Mouse (Mus musculus) lung, embryonic 14.5 days (tissue): ENCODE data around the gene Olr1. TPM values are rescaled to one million over a fixed set of nuclear protein-coding genes. Genes with fewer than 3 reads are reported as not detected.

Experiments used
- ATAC-seq: fragments of 200-750 bp; cut with Nextera tagmentation; 2 replicates; pipeline ENCODE4 v1.8.0; 2017; ENCODE audit warnings: mild to moderate bottlenecking, moderate TSS enrichment, moderate library complexity; ENCODE audit not compliant: insufficient read depth
- DNase-seq: peaks from one replicate; pipeline ENCODE4 v3.0.0-alpha.2; 2015
- H3K27ac ChIP-seq: fragments of 300-500 bp; sonication (generic); 2 replicates; pipeline ENCODE4 v1.5.1; 2014; ENCODE audit warnings: low read depth, mild to moderate bottlenecking, moderate library complexity
- H3K27me3 ChIP-seq: fragments of 300-500 bp; sonication (generic); 2 replicates; pipeline ENCODE4 v1.6.1; 2014; ENCODE audit warnings: low read length, control low read depth; ENCODE audit not compliant: insufficient read depth
- H3K36me3 ChIP-seq: fragments of 300-500 bp; sonication (generic); 2 replicates; pipeline ENCODE4 v1.6.1; 2014; ENCODE audit warnings: control low read depth; ENCODE audit not compliant: insufficient read depth
- H3K4me1 ChIP-seq: fragments of 300-500 bp; sonication (generic); 2 replicates; pipeline ENCODE4 v1.6.1; 2014; ENCODE audit warnings: antibody characterized with exemption, control low read depth; ENCODE audit not compliant: insufficient read depth
- H3K4me2 ChIP-seq: fragments of 300-500 bp; sonication (generic); 2 replicates; pipeline ENCODE4 v1.6.1; 2014; ENCODE audit warnings: mild to moderate bottlenecking
- H3K4me3 ChIP-seq: fragments of 300-500 bp; sonication (generic); 2 replicates; pipeline ENCODE4 v1.5.1; 2014; ENCODE audit warnings: low read depth, low read length
- H3K9ac ChIP-seq: fragments of 300-500 bp; sonication (generic); 2 replicates; pipeline ENCODE4 v1.6.1; 2014
- H3K9me3 ChIP-seq: fragments of 300-500 bp; sonication (generic); 2 replicates; pipeline ENCODE4 v1.6.1; 2016; ENCODE audit warnings: low read depth, low read length, control low read depth
- CTCF ChIP-seq: IDR thresholded peaks from 2 replicates; pipeline ENCODE4 v1.5.1; 2016; ENCODE audit warnings: antibody characterized with exemption, low read depth
- WGBS: fragments of 180-500 bp; shearing (Covaris S2); extraction: QIAGEN DNeasy Blood & Tissue Kit; methylation state at CpG from one replicate; pipeline ENCODE4 v1.1.7; 2014; 5-methylcytosine and 5-hydroxymethylcytosine counted together
- polyA plus RNA-seq: library from polyadenylated mRNA; unstranded; fragments of >200 nt; fragmentation: Nextera tagmentation; extraction: Ambion mirVana; gene quantifications from 2 replicates; pipeline ENCODE4 v1.2.1, GENCODE M21; 2014

Gene Olr1
- polyA plus RNA-seq, 1 experiment from 2014 or later: 0.21 TPM

DNA sequence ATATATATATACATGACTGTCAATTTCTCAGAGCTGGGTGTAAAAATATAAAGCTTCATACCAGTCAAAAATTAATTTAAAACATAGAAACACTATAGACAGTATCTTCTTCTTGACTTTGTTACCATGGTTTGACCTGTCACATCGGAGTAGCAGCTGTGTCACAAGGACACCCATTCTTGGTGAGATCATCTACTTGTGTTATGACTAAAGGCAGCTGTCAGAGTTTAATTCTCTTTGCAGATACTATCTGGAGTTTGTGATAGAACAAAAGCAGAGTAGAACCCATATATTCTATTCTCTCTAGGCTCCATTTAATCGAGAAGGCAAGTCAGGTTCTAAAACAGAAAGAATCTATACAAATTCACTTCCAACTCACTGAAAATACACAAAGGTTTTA lies 68.9 kb downstream of the Olr1 start:
- no peak overlapping the region for H3K4me2 ChIP-seq
- no peak for TF ChIP-seq CTCF
- no peaks in the 10 kb centered on the region for H3K36me3 ChIP-seq
- DNase-seq: no peak
- no peaks in the 10 kb centered on the region for H3K9me3 ChIP-seq
- H3K27me3 ChIP-seq: no peaks in the 10 kb centered on the region
- H3K4me3 ChIP-seq: no peak overlapping the region
- ATAC-seq: no peak
- H3K27ac ChIP-seq: no peak overlapping the region
- WGBS: 73% methylated on average over 2 of the region's 2 CpGs
- H3K4me1 ChIP-seq: no peaks in the 10 kb centered on the region
- H3K9ac ChIP-seq: no peak overlapping the region

GRCm38 (mm10) chr6:129436025-129436424 lies 70.9 kb downstream of the Olr1 start:
- TF ChIP-seq CTCF: no peak
- DNase-seq: no peak
- no peak overlapping the region for H3K27ac ChIP-seq
- no peaks in the 10 kb centered on the region for H3K9me3 ChIP-seq
- no peak for ATAC-seq
- no peak overlapping the region for H3K9ac ChIP-seq
- H3K36me3 ChIP-seq: no peaks in the 10 kb centered on the region
- no peaks in the 10 kb centered on the region for H3K4me1 ChIP-seq
- no peaks in the 10 kb centered on the region for H3K27me3 ChIP-seq
- 85% methylated on average over 3 of the region's 3 CpGs for WGBS
- H3K4me2 ChIP-seq: no peak overlapping the region
- H3K4me3 ChIP-seq: no peak overlapping the region

Other genes starting within 250 kb of the Olr1 start
- not detected in 2 replicates for gene Cd69, start 231.7 kb downstream of the Olr1 start, polyA plus RNA-seq
- gene 4922502D21Rik, start 175.4 kb downstream of the Olr1 start, polyA plus RNA-seq: not detected in 2 replicates
- 2.7 and 2.8 TPM in 2 replicates for gene Clec12a, start 164.5 kb downstream of the Olr1 start, polyA plus RNA-seq
- 0.12 and 0.20 TPM in 2 replicates for gene Clec12b, start 121.3 kb downstream of the Olr1 start, polyA plus RNA-seq
- gene Clec1b, start 109.9 kb downstream of the Olr1 start, polyA plus RNA-seq: 3.7 and 5.0 TPM in 2 replicates
- 0.87 and 1.1 TPM in 2 replicates for gene Clec9a, start 98.3 kb downstream of the Olr1 start, polyA plus RNA-seq
- gene Clec1a, start 55.2 kb downstream of the Olr1 start, polyA plus RNA-seq: 13.7 and 15.2 TPM in 2 replicates
- gene Tmem52b, start 5.4 kb upstream of the Olr1 start, polyA plus RNA-seq: 0.47 and 0.55 TPM in 2 replicates
- 12.4 and 12.5 TPM in 2 replicates for gene Gabarapl1, start 26.0 kb upstream of the Olr1 start, polyA plus RNA-seq
- not detected in 2 replicates for gene Klre1, start 70.7 kb upstream of the Olr1 start, polyA plus RNA-seq
- gene Klrd1, start 84.6 kb upstream of the Olr1 start, polyA plus RNA-seq: not detected in 2 replicates
- gene Klrk1, start 116.7 kb upstream of the Olr1 start, polyA plus RNA-seq: 0.15 TPM in 1 of 2 replicates, not detected in the other
- gene Klrc3, start 136.2 kb upstream of the Olr1 start, polyA plus RNA-seq: not detected in 2 replicates
- not detected in 2 replicates for gene Klrc2, start 153.5 kb upstream of the Olr1 start, polyA plus RNA-seq
- 0.12 TPM in 1 of 2 replicates, not detected in the other for gene Klrc1, start 171.8 kb upstream of the Olr1 start, polyA plus RNA-seq
- not detected in 2 replicates for gene Klri1, start 210.0 kb upstream of the Olr1 start, polyA plus RNA-seq
- gene Klri2, start 233.3 kb upstream of the Olr1 start, polyA plus RNA-seq: not detected in 2 replicates